Mouse (Mus musculus) MEL (cell line): ENCODE results near the gene Micu1.

Experiments
- BHLHE40 ChIP-seq: IDR thresholded peaks from 2 replicates; pipeline ENCODE4 v1.6.1; 2012; ENCODE audit warnings: low read depth, mild to moderate bottlenecking, inconsistent platforms, low read length, improper control_type of control experiment, borderline replicate concordance
- CTCF ChIP-seq, 3 experiments: IDR thresholded peaks in 2 of 3; conservative IDR thresholded peaks in 1 of 3; 2 replicates each; pipeline ENCODE4 v1.5.1; 2011 to 2012; ENCODE audit warnings: low read length in 3 of 3, low read depth in 2 of 3, mild to moderate bottlenecking in 2 of 3, improper control_type of control experiment in 1 of 3, inconsistent platforms in 1 of 3, mixed read lengths in 1 of 3, moderate library complexity in 1 of 3; ENCODE audit not compliant: control insufficient read depth in 1 of 3, insufficient read depth in 1 of 3, poor library complexity in 1 of 3, severe bottlenecking in 1 of 3
- E2F4 ChIP-seq: IDR thresholded peaks from 2 replicates; pipeline ENCODE4 v1.6.1; 2011; ENCODE audit warnings: low read depth, low read length, improper control_type of control experiment, borderline replicate concordance
- EP300 ChIP-seq, 2 experiments: IDR thresholded peaks; 2 replicates each; pipeline ENCODE4 v1.6.1; 2011; ENCODE audit warnings: improper control_type of control experiment in 2 of 2, low read length in 2 of 2, low read depth in 1 of 2, mild to moderate bottlenecking in 1 of 2
- JUND ChIP-seq: IDR thresholded peaks from 2 replicates; pipeline ENCODE4 v1.6.1; 2011; ENCODE audit warnings: low read depth, mild to moderate bottlenecking, improper control_type of control experiment, low read length
- MYC ChIP-seq: IDR thresholded peaks from 2 replicates; pipeline ENCODE4 v1.6.1; 2011; ENCODE audit warnings: low read depth, mild to moderate bottlenecking, low read length, improper control_type of control experiment, moderate library complexity
- NELFE ChIP-seq: IDR thresholded peaks from 2 replicates; pipeline ENCODE4 v1.6.1; 2011; ENCODE audit warnings: low read depth, low read length, improper control_type of control experiment
- POLR2A ChIP-seq, 2 experiments: IDR thresholded peaks; 2 replicates each; pipeline ENCODE4 v1.6.1; 2011 to 2012; ENCODE audit warnings: low read length in 2 of 2, mild to moderate bottlenecking in 2 of 2, control low read depth in 1 of 2, improper control_type of control experiment in 1 of 2, low read depth in 1 of 2, moderate library complexity in 1 of 2; ENCODE audit not compliant: control insufficient read depth in 1 of 2, insufficient read depth in 1 of 2, poor library complexity in 1 of 2
- USF1 ChIP-seq: IDR thresholded peaks from 2 replicates; pipeline ENCODE4 v1.6.1; 2014; ENCODE audit warnings: low read depth, mild to moderate bottlenecking, inconsistent platforms, low read length, improper control_type of control experiment, moderate library complexity

DNA sequence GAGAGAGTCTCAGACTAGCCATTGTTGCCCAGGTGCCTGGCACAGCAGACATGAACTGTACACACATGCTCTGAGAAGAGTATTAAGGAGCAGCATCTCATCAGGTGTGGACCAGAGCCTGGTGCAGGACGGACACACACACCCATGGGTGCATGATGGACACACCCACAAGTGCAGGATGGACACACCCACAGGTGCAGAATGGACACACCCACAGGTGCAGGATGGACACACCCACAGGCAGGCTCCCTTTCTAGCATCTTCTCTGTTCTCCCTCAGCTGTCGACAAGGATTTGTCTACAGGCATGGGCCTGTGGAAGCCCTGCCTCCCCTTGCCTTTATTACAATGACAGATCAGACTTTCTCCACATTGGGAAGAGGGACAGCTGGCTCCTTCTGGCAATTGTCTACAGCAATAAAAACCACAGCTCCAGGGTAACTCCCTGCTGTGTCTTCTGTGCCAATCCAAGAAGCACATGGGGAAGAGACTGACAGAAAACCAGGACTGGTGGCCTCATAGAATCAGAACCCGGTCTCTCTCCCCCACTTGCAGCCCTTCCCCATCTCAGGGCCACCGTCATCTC lies 107.8 kb downstream of the Micu1 start:
- TF ChIP-seq USF1 (no peak), EP300 (IDR thresholded peaks at IDR 0.05; ENCODE audit: low read depth in 1 of 2, low read length in 2 of 2) (no peak), JUND (no peak), MYC (no peak), POLR2A (IDR thresholded peaks at IDR 0.05; ENCODE audit: control insufficient read depth in 1 of 2, insufficient read depth in 1 of 2, low read depth in 1 of 2, low read length in 2 of 2, poor library complexity in 1 of 2) (no peak), NELFE (no peak), BHLHE40 (no peak), CTCF (IDR thresholded peaks at IDR 0.05 in 2 of 3, conservative IDR thresholded peaks at IDR 0.05 in 1 of 3; ENCODE audit: control insufficient read depth in 1 of 3, insufficient read depth in 1 of 3, low read depth in 2 of 3, low read length in 3 of 3, poor library complexity in 1 of 3, severe bottlenecking in 1 of 3) (no peak), E2F4 (no peak)
